Mouse (Mus musculus) c-Kit-positive CD71-positive TER-119-positive erythroid progenitor cells, embryonic 14.5 days (primary cell): Measurements from ENCODE around the gene Dedd.
"Not testable (repeated sequence)": the region's sequence is repeated elsewhere in the genome, so short reads cannot be mapped to it uniquely, and the experiment has no call there.

Experiments
- DNase-seq: peaks from one replicate; pipeline ENCODE4 v3.0.0-alpha.2; 2013; ENCODE audit warnings: low spot score

The Dedd gene

GRCm38 (mm10) chr1:171319748-171320147, 9.2 kb upstream of the Dedd start:
- DNase-seq, result no peak

GRCm38 (mm10) chr1:171320151-171320550, 8.8 kb upstream of the Dedd start:
- DNase-seq, result no peak

DNA sequence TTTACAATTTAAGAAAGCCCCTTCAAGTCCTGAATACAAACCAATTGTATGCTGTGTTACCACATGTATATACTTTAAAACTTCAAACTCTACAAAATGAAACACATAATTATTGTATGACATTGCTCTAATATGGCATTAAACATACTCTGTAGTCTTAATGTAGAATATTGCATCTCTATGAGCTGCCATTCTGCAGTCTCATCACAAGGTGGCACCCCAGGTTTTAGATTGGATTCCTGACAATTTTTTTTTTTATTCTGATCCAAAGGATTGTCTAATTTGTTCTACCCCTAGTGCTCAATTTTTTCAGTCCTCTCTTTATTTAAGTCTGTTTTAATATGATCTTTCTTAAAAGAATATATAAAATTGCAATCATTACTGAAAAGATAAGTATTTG, 7.5 kb upstream of the Dedd start:
- DNase-seq, result peak; percentile 42

DNA sequence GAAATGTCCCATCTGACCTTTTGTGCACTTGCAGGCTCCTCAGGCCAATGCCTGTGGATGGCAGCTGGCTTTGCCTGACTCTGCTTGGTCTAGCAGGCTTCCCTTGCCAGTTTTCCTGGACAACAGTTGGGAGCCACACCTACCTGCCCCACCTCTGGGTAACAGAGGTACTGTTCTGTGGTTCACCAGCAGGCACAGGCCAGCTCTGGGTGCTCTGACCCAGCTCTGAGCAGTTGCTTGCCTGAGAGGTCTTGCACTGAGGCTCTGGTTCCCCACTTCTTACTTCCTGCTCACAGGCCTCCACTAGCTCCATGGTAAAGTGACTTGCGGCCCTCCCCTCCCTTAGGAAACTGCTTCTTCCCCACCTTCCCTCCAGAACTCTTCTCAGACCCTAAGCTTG, 6.9 kb upstream of the Dedd start:
- no peak for DNase-seq

- DNase-seq, result no peak
Observed at GRCm38 (mm10) chr1:171325571-171325970, 3.4 kb upstream of the Dedd start.

GRCm38 (mm10) chr1:171326588-171326987, 2.4 kb upstream of the Dedd start:
- not testable (repeated sequence) for DNase-seq

- peak; percentile 34 for DNase-seq
Observed at GRCm38 (mm10) chr1:171328244-171328643, 701 bp upstream of the Dedd start.

GRCm38 (mm10) chr1:171329433-171330215, 679 bp downstream of the Dedd start:
- no peak for DNase-seq

- DNase-seq, result no peak
Observed at GRCm38 (mm10) chr1:171330216-171330560, 1.2 kb downstream of the Dedd start.

DNA sequence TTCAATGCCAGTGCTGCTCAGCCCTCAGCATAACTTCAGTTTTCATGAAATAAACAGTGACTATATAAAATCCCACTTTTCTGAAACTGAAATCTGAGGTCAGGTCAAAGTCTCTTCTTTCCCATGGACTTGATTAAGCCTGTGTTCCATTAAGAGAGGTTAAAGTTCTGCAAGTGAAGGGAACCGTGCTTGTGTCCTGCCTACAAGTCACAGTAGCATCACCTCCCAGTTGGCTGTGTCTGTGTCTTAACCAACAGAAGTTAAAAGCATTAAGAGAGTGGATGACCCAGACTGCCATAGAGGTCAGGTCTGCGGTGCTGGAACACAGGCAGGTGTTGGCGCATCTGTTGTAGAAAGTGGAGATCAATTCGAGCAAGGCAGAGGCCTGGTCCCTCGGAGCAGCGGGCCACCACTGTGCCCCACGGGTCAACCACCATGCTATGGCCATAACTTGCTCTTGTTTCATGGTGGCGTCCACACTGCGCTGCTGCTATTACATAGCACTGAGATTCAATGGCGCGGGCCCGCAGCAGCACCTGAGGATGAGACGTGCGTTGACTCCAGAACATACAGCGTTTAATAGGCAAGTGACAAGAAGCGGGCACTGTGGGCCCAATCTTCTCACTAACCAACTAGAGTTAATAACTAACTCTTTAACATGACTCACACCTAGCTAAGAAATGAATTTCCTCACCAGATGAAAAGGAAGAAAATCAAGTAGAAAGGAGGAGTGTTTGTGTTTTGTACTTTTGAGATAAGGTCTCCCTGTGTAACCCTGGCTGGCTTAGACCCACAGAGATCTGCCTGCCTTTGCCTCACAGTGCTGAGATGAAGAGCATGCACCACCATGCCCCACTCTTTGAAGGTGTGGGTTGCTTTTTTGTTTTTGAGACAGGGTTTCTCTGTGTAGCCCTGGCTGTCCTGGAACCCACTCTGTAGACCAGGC, 13.6 kb downstream of the Dedd start:
- no peak for DNase-seq

- no peak for DNase-seq
Observed at GRCm38 (mm10) chr1:171343922-171344677, 15.2 kb downstream of the Dedd start.

- no peak for DNase-seq
Observed at GRCm38 (mm10) chr1:171344715-171345114, 15.8 kb downstream of the Dedd start.

- DNase-seq, result peak; percentile 82
Observed at GRCm38 (mm10) chr1:171345225-171346094, 16.5 kb downstream of the Dedd start, which contains the start of the genes Nit1 and Pfdn2. Gene Nit1, minus strand, starts transcription at chr1:171345646. Gene Pfdn2, plus strand, starts transcription at chr1:171345670.

DNA sequence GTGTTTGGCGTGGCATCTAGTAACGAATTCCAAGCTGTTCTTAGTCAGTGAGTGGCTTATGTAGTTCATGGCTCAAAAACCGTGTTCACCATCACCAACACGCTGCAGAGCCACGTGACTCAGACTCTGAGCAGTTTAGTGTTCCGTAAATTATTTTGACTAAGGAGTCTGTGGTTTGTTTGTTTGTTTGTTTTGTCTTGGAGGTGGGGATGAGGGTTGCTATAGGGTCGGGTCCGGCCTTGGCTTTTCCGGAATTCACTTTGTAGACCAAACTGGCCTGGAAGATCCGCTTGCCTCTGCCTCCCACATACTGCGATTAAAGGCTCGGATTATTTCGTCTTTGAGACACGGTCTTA, 17.1 kb downstream of the Dedd start:
- no peak for DNase-seq

GRCm38 (mm10) chr1:171348665-171349064, 19.7 kb downstream of the Dedd start:
- DNase-seq, result no peak

DNA sequence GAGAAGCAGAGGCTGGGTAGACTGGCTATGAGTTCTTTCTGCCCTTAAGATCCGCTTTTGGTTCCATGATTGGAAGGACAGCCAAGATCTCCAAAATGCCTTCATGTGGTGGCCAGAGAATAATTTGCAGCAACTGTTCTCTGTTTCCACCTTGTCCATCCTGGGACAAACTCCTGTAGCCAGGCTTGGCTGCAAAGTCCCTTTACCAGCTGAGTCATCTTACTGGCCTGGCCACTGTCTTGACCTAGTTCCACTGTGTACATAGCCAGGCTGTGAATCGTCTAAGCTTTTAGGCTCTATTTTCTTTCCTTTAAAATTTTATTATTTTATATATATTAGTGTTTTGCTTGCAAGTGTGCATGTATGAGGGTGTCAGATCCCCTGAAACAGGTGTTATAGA, 20.3 kb downstream of the Dedd start:
- DNase-seq, result no peak

GRCm38 (mm10) chr1:171355812-171356340, 26.9 kb downstream of the Dedd start:
- DNase-seq, result no peak

GRCm38 (mm10) chr1:171356814-171357213, 27.9 kb downstream of the Dedd start:
- no peak for DNase-seq

DNA sequence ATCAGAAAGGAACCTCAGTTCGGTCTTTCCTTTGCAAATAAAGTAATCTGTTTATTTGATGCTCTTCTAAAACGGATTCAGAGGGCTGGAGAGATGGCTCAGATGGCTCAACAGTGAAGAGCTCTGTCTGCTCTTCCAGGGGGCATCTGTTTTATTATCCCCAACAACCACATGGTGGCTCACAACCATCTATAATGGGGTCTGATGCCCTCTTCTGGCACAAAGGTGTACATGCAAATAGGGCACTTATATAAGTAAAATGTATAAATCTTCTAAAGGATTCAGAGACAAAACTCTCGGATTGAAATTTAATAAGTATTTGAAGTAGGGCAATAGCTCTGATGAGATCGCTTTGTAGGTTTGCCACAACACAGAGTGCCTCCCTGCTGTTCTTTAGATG, 29.5 kb downstream of the Dedd start:
- DNase-seq, result no peak

DNA sequence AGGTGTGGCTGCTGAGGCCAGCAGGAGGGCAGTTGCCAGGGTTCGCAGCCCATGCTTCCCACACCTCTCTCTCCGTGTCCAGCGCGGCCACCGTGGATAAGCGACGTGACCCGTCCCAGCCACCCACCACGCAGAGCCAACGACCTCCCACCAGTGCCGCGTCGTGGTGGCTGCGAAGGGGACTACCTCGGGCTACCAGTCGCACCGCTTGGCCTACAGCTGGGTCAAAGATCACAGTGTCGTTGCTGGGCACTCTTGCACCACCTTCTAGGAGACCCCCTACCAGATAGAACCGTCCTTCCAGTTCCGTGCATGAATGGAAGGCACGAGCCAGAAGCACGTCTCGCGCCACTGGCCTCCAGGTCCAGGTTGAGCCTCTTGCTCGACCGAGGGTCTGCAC, 31.3 kb downstream of the Dedd start:
- DNase-seq, result no peak

DNA sequence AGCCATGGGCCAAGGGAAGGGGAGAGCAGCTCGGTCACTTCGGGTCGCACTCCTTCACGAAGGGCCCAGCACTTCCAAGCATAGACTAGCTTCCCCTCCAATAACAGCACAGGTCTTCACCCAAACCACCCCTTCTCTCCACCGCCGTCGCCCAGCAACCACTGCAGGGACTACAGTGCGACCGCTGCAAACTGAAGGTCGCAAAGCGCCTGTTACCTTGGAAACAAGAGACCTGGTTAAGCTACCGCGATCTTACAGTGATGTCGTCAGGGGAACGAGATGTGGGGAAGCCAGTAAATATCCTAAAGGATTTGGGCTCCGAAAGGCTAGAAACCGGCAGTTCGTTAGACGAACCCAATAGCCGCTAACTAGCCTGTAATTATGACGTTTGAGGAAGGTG, 31.7 kb downstream of the Dedd start, which contains the start of gene Klhdc9:
Gene Klhdc9, minus strand, starts transcription at position 143 of the 400 bp plus-strand sequence.
- DNase-seq, result peak; percentile 87
